Mouse (Mus musculus): ENCODE measurements around the gene Wrb. TPM values are rescaled to one million over a fixed set of nuclear protein-coding genes. Genes with fewer than 3 reads are reported as not detected.

The Wrb gene
- polyA plus RNA-seq, 1 experiment from 2014 or later: 245 TPM

- H3K27ac ChIP-seq (ENCODE audit: low read length): no peak overlapping the region
- H3K9ac ChIP-seq (ENCODE audit: low read depth, low read length): no peak overlapping the region
- no peaks in the 10 kb centered on the region for H3K27me3 ChIP-seq (ENCODE audit: control insufficient read depth, insufficient read depth, low read depth, low read length)
- peaks cover 9% of the 10 kb centered on the region for H3K4me1 ChIP-seq (ENCODE audit: control insufficient read depth, insufficient read depth, low read length)
- ATAC-seq: peak; percentile 46; the same call in 1 of the 2 replicates
- peaks cover 15% of the 10 kb centered on the region for H3K36me3 ChIP-seq (ENCODE audit: control insufficient read depth, insufficient read depth, low read length)
- H3K4me3 ChIP-seq (ENCODE audit: low read depth, low read length): no peak overlapping the region
- WGBS: 16% methylated on average over 9 of the region's 9 CpGs
- H3K9me3 ChIP-seq (replicated peaks; ENCODE audit: control insufficient read depth, low read length, poor library complexity, severe bottlenecking): no peaks in the 10 kb centered on the region
- H3K4me2 ChIP-seq (ENCODE audit: low read length): no peak overlapping the region
Observed at GRCm38 (mm10) chr16:96151551-96151950, 6.3 kb downstream of the Wrb start.

DNA sequence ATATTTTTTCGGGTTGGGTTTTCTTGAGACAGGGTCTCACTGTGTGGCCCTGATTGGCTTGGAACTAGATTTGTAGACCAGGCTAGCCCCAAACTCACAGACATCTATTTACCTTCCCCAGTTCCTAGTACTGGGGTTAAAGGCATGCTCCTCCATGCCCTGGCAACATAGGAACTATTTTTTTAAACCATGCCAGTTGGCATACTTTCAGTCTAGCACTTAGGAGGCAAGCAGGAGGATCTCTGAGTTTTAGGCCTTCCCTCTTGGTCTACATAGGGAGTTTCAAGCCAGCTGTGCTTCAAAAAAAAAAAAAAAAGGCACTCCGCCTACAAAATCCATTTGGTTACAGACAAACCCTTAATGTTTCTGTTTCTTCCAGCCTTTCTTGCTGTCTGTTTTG is 9.3 kb downstream of the Wrb start:
- Histone ChIP-seq H3K9me3 (replicated peaks; ENCODE audit: control insufficient read depth, low read length, poor library complexity, severe bottlenecking) (no peaks in the 10 kb centered on the region), H3K4me2 (ENCODE audit: low read length) (no peak overlapping the region), H3K4me3 (ENCODE audit: low read depth, low read length) (no peak overlapping the region), H3K9ac (ENCODE audit: low read depth, low read length) (no peak overlapping the region), H3K4me1 (ENCODE audit: control insufficient read depth, insufficient read depth, low read length) (peaks cover 5% of the 10 kb centered on the region), H3K36me3 (ENCODE audit: control insufficient read depth, insufficient read depth, low read length) (peaks cover 18% of the 10 kb centered on the region), H3K27me3 (ENCODE audit: control insufficient read depth, insufficient read depth, low read depth, low read length) (no peaks in the 10 kb centered on the region), H3K27ac (ENCODE audit: low read length) (no peak overlapping the region)
- ATAC-seq: no peak
- 91% methylated on average over 2 of the region's 2 CpGs for WGBS

DNA sequence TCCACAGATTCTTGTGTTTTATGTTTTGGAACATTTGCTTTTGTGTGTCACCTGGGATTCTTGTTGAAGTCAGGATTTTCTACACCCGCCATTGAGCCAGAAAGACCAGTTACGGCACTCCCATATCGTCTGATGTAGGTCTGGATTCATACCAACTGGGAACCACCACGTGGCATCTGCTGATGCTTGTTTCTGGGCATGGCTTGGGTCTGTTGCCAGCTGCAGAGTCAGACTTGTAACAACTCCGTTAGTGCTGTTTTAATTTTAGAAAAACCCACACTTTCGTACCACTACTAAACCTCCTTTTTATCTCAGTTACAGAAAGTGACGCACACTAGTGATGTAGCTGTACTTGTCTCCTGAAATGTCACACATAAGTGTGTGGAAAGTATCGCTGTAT is 10.8 kb downstream of the Wrb start:
- Histone ChIP-seq H3K27ac (ENCODE audit: low read length) (no peak overlapping the region), H3K9ac (ENCODE audit: low read depth, low read length) (no peak overlapping the region), H3K4me2 (ENCODE audit: low read length) (no peak overlapping the region), H3K4me3 (ENCODE audit: low read depth, low read length) (no peak overlapping the region), H3K4me1 (ENCODE audit: control insufficient read depth, insufficient read depth, low read length) (peaks cover 10% of the 10 kb centered on the region), H3K9me3 (replicated peaks; ENCODE audit: control insufficient read depth, low read length, poor library complexity, severe bottlenecking) (no peaks in the 10 kb centered on the region), H3K36me3 (ENCODE audit: control insufficient read depth, insufficient read depth, low read length) (peaks cover 18% of the 10 kb centered on the region), H3K27me3 (ENCODE audit: control insufficient read depth, insufficient read depth, low read depth, low read length) (no peaks in the 10 kb centered on the region)
- WGBS: 92% methylated on average over 8 of the region's 8 CpGs
- no peak for ATAC-seq

- Histone ChIP-seq H3K9ac (ENCODE audit: low read depth, low read length) (no peak overlapping the region), H3K36me3 (ENCODE audit: control insufficient read depth, insufficient read depth, low read length) (peaks cover 18% of the 10 kb centered on the region), H3K27ac (ENCODE audit: low read length) (no peak overlapping the region), H3K9me3 (replicated peaks; ENCODE audit: control insufficient read depth, low read length, poor library complexity, severe bottlenecking) (no peaks in the 10 kb centered on the region), H3K4me3 (ENCODE audit: low read depth, low read length) (no peak overlapping the region), H3K4me2 (ENCODE audit: low read length) (no peak overlapping the region), H3K4me1 (ENCODE audit: control insufficient read depth, insufficient read depth, low read length) (peaks cover 10% of the 10 kb centered on the region), H3K27me3 (ENCODE audit: control insufficient read depth, insufficient read depth, low read depth, low read length) (no peaks in the 10 kb centered on the region)
- ATAC-seq: no peak
- WGBS: 91% methylated on average over 11 of the region's 11 CpGs
Observed at GRCm38 (mm10) chr16:96157171-96157570, 12.0 kb downstream of the Wrb start.

- Histone ChIP-seq H3K9me3 (replicated peaks; ENCODE audit: control insufficient read depth, low read length, poor library complexity, severe bottlenecking) (no peaks in the 10 kb centered on the region), H3K4me1 (ENCODE audit: control insufficient read depth, insufficient read depth, low read length) (peaks cover 10% of the 10 kb centered on the region), H3K4me2 (ENCODE audit: low read length) (peak overlapping the region; percentile 96), H3K27me3 (ENCODE audit: control insufficient read depth, insufficient read depth, low read depth, low read length) (no peaks in the 10 kb centered on the region), H3K4me3 (ENCODE audit: low read depth, low read length) (peak overlapping the region; percentile 50), H3K27ac (ENCODE audit: low read length) (peak overlapping the region; percentile 81), H3K36me3 (ENCODE audit: control insufficient read depth, insufficient read depth, low read length) (peaks cover 15% of the 10 kb centered on the region), H3K9ac (ENCODE audit: low read depth, low read length) (peak overlapping the region; percentile 90)
- 51% methylated on average over 12 of the region's 12 CpGs for WGBS
- ATAC-seq: peak; percentile 32; the same call in 1 of the 2 replicates
Observed at GRCm38 (mm10) chr16:96158511-96159080, 13.4 kb downstream of the Wrb start.

DNA sequence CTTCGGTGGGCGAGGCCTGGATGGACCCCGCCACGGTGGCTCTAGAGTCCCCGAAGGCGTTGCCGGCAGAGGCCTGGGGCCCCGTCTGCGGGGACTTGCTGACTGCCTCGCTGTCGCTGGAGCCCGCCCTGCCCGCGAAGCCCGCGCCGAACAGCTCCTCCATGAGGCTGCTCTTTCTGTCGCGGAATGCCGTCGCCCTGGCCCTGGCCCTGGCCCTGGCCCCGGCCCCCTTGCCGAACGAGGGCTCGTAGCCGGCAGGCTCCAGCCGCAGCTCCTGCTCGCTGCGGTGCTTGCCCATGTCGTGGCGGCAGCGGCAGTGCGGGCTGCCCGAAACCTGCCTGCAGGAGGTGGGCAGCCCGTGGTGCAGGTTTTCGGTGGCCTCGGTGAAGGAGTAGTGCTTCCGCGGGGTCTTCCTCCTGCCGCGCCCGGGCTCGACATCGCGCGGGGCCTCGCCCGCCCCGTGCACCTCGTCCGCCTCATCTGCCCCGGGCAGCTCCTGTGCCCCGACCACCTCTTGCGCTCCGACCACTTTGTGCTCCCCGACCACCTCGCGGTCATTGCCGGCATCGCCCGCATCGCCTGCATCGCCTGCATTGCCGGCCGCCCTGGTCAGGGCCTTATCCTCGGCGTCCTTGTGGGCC is 14.0 kb downstream of the Wrb start:
- Histone ChIP-seq H3K4me2 (ENCODE audit: low read length) (peak overlapping the region; percentile 96), H3K4me3 (ENCODE audit: low read depth, low read length) (peak overlapping the region; percentile 50), H3K9ac (ENCODE audit: low read depth, low read length) (peak overlapping the region; percentile 90), H3K4me1 (ENCODE audit: control insufficient read depth, insufficient read depth, low read length) (peaks cover 10% of the 10 kb centered on the region), H3K27me3 (ENCODE audit: control insufficient read depth, insufficient read depth, low read depth, low read length) (no peaks in the 10 kb centered on the region), H3K9me3 (replicated peaks; ENCODE audit: control insufficient read depth, low read length, poor library complexity, severe bottlenecking) (no peaks in the 10 kb centered on the region), H3K27ac (ENCODE audit: low read length) (peak overlapping the region; percentile 81), H3K36me3 (ENCODE audit: control insufficient read depth, insufficient read depth, low read length) (peaks cover 10% of the 10 kb centered on the region; the same call in 1 of the 2 replicates)
- under 1% methylated on average over 65 of the region's 67 CpGs for WGBS
- ATAC-seq: peak; percentile 86

- Histone ChIP-seq H3K36me3 (ENCODE audit: control insufficient read depth, insufficient read depth, low read length) (peaks cover 8% of the 10 kb centered on the region; the same call in 1 of the 2 replicates), H3K4me1 (ENCODE audit: control insufficient read depth, insufficient read depth, low read length) (peaks cover 10% of the 10 kb centered on the region), H3K9ac (ENCODE audit: low read depth, low read length) (peak overlapping the region; percentile 90), H3K4me2 (ENCODE audit: low read length) (peak overlapping the region; percentile 96), H3K4me3 (ENCODE audit: low read depth, low read length) (peak overlapping the region; percentile 50), H3K9me3 (replicated peaks; ENCODE audit: control insufficient read depth, low read length, poor library complexity, severe bottlenecking) (no peaks in the 10 kb centered on the region), H3K27ac (ENCODE audit: low read length) (peak overlapping the region; percentile 81), H3K27me3 (ENCODE audit: control insufficient read depth, insufficient read depth, low read depth, low read length) (no peaks in the 10 kb centered on the region)
- WGBS: 83% methylated on average over 20 of the region's 20 CpGs
- no peak for ATAC-seq
Observed at GRCm38 (mm10) chr16:96159794-96160346, 14.7 kb downstream of the Wrb start.

DNA sequence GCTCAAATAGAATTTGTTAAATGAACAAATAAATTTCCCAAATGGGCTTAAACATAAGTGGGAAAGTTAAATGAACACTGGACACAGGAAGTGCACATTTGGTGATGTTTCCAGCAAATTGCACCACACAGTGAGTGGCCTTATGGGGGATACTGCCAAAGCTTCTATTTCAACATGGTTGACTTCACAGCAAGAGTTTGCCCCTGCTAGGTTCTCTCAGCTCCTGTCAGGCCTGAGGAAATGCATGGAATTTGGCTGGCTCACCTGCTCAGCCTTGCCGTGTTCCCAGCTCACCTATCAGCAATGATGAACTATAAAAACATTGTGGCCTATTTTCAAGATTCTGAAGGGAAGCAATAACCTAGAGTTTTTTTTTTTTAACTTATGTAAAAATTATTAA is 15.7 kb downstream of the Wrb start:
- Histone ChIP-seq H3K27me3 (ENCODE audit: control insufficient read depth, insufficient read depth, low read depth, low read length) (no peaks in the 10 kb centered on the region), H3K4me1 (ENCODE audit: control insufficient read depth, insufficient read depth, low read length) (peaks cover 10% of the 10 kb centered on the region), H3K9me3 (replicated peaks; ENCODE audit: control insufficient read depth, low read length, poor library complexity, severe bottlenecking) (no peaks in the 10 kb centered on the region), H3K9ac (ENCODE audit: low read depth, low read length) (no peak overlapping the region), H3K27ac (ENCODE audit: low read length) (no peak overlapping the region), H3K4me2 (ENCODE audit: low read length) (no peak overlapping the region), H3K4me3 (ENCODE audit: low read depth, low read length) (no peak overlapping the region), H3K36me3 (ENCODE audit: control insufficient read depth, insufficient read depth, low read length) (peaks cover 6% of the 10 kb centered on the region; the same call in 1 of the 2 replicates)
- WGBS: 94% methylated on average over 1 of the region's 1 CpGs
- ATAC-seq: no peak

DNA sequence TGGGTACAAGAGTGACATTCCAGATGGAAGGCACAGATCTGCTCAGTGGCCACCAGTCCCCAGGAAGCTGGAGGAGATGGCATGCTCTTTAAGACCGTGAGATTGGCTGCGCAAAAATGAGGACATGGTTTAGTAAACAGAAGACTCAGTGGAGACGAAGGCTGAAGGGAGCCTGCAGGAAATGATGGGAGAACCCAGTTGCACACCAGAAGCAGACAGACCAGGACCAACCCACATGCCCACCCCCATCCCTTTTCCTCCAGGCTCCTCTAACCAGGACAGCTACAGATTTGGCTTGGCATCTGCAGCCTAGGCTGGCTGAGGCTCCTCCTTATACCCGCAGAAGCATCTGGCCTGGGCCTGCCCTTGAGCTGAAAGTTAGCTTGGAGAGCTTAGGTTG is 16.1 kb downstream of the Wrb start:
- H3K36me3 ChIP-seq (ENCODE audit: control insufficient read depth, insufficient read depth, low read length): peaks cover 3% of the 10 kb centered on the region; the same call in 1 of the 2 replicates
- no peak overlapping the region for H3K4me3 ChIP-seq (ENCODE audit: low read depth, low read length)
- no peak overlapping the region for H3K9ac ChIP-seq (ENCODE audit: low read depth, low read length)
- no peak overlapping the region for H3K27ac ChIP-seq (ENCODE audit: low read length)
- H3K27me3 ChIP-seq (ENCODE audit: control insufficient read depth, insufficient read depth, low read depth, low read length): no peaks in the 10 kb centered on the region
- no peak for ATAC-seq
- 90% methylated on average over 4 of the region's 4 CpGs for WGBS
- H3K4me1 ChIP-seq (ENCODE audit: control insufficient read depth, insufficient read depth, low read length): peaks cover 10% of the 10 kb centered on the region
- H3K9me3 ChIP-seq (replicated peaks; ENCODE audit: control insufficient read depth, low read length, poor library complexity, severe bottlenecking): no peaks in the 10 kb centered on the region
- H3K4me2 ChIP-seq (ENCODE audit: low read length): no peak overlapping the region

All from midbrain, embryonic 16.5 days (tissue).